Mouse (Mus musculus): ENCODE measurements at regions not wholly inside any gene's neighbourhood (a gene's known extent, or its start where the extent isn't known, plus 50 kb on each side); places are given as distances from the start of the nearest gene placed in this dataset.

DNA sequence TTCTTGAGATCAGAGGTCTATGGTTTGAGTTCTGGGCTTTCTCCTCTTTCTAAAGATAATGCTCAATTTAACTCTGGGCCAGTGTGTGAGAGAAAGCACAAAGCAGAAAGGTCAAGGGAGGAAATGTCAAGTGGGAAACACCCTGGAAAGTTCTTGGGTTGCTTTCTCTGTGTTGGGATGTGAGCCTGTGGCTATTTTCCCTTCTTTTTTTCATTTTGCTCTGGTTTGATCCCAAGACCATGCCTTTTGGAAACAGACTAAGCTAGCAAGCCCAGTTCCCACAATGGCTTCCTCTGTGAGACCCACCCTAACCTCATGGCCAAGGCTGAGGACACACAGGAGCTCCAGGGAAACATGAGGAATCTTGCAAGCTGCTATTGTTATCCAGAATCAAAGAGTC, 216.4 kb upstream of the F930015N05Rik start:
- intact Hi-C loops (cut with DNase I), result no loop called here

GRCm38 (mm10) chr11:64655162-64655561, 218.7 kb upstream of the F930015N05Rik start:
- intact Hi-C loops (cut with DNase I), result no loop called here

- intact Hi-C loops (cut with DNase I), result no loop called here
Observed at GRCm38 (mm10) chr11:64663166-64663565, 226.7 kb upstream of the F930015N05Rik start.

DNA sequence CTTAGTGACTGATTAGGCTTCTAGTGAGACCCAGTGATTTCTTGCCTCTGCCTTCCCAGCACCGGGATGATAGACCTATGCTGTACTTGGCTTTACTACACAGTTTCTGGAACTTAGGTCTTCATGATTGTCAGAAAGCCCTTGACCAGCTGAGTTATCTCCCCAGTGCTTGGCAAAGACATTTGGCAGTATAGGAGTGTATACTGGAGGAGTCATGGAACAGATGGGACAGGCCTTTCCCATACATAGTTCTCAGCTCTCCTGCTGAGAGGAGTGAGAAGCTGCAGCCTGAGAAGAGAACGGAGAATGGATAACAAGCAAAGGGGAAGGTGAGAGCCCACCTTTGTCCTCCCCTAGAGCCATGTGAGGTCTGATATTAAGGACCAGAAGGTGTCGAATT, 230.6 kb upstream of the F930015N05Rik start:
- intact Hi-C loops (cut with DNase I), result no loop called here

GRCm38 (mm10) chr11:64667521-64667920, 231.1 kb upstream of the F930015N05Rik start:
- intact Hi-C loops (cut with DNase I), result no loop called here

DNA sequence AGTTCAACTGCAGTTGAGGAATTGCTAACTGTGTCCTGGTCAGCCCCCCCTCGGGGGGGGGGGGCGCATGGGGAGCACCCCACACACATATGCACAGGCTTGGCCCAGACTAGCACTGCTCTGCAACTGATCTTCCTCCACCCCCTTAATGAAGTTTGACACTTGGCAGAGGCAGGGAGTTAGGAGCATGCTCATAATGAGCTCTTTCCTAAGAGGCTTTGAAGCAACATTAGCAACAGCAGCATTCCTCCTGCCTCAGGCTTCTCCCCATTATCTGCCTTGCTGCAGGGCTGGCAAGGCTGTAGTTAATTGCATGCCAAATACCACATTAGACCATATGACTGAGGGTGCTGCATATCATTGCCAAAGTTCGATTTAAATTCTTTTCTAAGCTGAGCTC, 235.4 kb upstream of the F930015N05Rik start:
- intact Hi-C loops (cut with DNase I), result no loop called here

GRCm38 (mm10) chr11:64673546-64673945, 237.1 kb upstream of the F930015N05Rik start:
- intact Hi-C loops (cut with DNase I), result no loop called here

- intact Hi-C loops (cut with DNase I), result no loop called here
Observed at GRCm38 (mm10) chr11:64703776-64704175, 267.3 kb upstream of the F930015N05Rik start.

DNA sequence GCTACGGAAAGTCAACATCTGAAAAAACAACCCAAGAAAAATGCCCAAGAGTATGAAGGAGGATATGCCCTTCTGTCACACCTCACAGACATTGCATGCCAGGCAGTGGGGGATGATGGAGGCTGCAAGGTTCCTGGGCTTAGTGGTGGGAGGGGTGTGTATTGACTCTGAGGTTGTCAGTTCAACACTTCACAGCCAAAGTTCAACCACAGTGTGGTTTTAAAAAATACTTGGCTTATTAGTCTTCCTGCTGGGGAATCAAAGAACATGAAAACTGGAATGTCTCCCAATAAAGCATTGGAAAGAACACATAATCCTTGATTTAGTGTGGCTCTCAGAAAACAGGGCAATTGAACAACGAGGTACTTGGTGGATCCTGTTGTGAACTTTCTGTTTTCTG, 267.0 kb upstream of the Elac2 start:
- intact Hi-C loops (cut with DNase I), result loop anchor here (10.0 kb wide), 1 partner anchor 1307 kb away; no protein-coding TSS in a partner anchor

DNA sequence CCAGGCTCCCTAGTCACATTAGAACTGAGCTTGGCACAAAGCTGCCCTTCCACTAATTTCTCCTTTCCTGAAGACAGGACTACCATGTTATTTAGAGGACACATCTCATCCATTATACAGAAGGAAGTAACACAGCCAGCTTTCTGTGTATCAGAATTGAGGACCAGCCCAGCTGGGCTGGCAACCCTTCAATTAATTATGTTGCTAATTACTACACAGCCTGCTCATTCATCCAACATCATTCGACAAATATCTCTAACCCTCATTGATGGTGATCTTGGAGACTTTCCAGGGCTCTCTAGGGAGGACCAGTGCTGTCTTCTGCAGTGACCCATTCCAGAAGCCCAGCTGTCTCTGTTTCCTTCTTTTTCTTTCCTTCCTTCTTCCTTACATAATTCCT, 263.7 kb upstream of the Elac2 start:
- intact Hi-C loops (cut with DNase I), result loop anchor here (5.0 to 10.0 kb wide), 2 partner anchors 273 to 1310 kb away; no protein-coding TSS in a partner anchor

DNA sequence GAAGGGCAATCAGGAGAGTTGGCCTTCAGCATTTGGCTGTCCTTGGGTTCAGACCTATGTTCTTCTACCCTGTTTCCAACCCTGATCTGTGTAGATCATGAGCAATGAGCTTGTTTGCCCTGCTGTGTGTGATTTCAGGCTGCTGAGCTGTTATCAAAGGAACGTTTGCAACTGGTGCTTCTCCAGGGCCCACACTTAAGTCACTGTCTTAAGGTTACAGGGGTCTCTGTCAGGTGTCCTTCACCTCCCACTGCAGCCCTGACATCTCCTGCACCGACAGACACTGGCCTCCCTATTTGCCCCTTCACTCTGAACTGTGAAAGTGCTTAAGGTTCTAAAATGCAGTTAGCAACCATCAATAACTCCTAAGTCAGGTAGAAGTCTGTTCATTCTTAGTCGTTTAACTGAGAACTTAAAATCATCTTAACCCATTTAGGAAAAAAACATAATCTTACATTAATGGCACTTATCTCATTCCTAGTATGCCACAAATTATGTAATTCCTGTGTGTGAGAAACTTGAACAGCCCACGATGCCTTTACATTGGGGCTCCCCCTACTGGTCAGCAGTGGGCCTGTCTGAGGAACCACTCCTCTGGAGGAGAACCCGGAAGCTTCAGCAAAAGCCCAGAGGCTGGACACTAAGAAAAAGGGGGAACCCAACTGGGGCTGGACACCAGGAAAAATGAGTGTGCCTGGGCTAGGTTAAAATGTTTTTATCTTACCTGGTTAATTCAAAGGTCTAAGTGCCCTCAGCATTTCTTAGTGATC, 260.3 kb upstream of the Elac2 start:
- intact Hi-C loops (cut with DNase I), result loop anchor here (5.0 to 10.0 kb wide), 2 partner anchors 276 to 1314 kb away; no protein-coding TSS in a partner anchor

DNA sequence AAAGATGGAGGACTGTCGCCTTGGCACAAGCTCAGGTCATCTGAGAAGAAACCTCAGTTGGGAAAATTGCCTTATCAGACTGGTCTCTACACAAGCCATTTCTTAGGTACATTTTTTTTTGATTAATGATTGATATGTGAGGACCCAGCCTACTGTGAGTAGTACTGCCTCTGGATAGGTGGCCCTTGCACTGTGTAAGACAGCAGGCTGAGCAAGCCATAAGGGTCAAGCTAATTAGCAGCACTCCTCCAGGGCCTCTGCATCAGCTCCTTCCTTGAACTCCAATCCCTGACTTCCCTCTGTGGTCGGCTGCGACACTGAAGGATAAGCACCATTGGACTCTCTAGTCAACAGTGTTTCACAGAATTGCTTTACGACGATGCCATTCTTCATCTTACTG, 252.6 kb upstream of the Elac2 start:
- intact Hi-C loops (cut with DNase I), result no loop called here

DNA sequence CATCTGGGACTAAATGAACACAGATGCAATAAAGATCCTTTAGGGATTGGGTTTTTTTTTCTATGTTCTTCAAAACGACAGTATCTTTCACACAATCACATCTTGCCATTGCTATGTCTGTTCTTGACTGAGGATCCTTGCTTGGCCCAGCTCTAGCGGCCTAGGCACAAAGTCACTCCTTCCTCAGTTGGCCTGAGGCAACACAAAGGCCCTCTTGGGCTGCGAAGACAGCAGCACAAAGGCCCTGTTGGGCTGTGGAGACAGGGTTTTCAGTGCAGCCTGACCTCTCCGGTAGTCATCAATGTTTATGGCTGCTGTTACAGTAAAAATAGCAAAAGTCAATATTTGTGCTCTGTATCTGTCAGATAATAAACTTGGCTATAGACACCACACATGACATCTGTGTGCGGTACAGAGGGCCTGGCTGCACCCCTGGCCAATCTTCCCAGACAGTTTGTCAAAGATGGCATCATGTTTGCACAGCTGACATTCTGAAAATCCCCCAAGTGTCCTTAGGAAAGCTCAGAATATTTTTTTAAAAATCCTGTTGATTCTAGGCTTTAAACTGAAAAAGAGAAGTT, 250.9 kb upstream of the Elac2 start:
- intact Hi-C loops (cut with DNase I), result no loop called here

DNA sequence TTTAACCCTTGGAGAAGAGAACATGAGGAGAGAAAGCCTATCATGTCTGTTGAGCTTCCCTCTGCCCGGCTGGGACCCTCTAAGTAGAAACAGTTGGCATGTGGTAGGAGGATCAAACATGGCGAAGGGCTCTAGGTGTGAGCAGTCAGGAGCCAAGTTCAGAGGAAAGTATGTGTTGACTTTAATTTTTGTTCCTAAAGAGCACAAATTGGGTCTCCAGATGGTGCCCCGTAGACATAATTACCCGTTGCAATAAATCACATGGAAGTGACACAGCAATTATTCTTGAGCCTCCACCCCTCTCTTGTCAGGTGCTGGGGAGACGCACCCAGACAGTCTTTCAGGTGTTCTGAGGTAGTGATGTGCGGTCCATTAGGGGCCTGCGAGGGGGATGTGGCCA, 239.9 kb upstream of the Elac2 start:
- intact Hi-C loops (cut with DNase I), result no loop called here

DNA sequence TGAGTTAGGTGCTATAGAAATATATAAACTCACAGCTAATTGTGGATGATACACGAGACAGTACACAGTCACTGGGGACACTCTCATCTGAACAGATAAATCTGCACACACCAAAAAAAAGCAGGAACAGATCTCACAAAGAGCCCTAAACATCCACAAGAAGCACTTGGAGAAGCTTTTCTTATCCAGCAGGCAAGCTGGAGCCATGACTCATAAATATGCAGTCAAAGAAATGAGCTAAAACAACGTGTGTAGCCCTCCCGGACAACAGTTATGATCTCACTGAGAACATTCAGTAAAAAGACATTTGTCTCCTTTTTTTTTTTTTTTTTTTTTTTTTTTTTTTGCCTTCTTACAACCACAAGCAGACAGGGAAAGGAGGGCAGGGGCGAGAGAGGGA, 235.1 kb upstream of the Elac2 start:
- intact Hi-C loops (cut with DNase I), result no loop called here

DNA sequence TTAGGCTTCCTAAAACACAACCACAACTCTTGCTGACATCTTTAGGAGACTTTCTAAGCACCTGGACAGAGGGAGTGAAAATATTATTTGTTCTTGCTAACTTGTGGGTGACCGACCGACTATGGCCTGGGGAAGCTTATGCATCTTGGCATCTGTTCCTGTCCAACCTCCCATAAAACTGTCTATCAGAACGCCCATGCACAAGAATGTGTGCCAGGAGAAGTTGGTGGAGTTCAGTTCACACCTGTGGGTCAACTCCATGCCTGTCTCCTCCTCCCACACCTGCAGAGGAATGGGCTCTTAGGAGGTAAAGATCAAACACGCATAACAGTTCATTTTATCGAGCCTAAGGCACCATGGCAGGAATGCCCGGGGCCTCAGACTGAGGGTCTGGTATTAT, 232.7 kb upstream of the Elac2 start:
- intact Hi-C loops (cut with DNase I), result no loop called here

- intact Hi-C loops (cut with DNase I), result loop anchor here (5.0 kb wide), 1 partner anchor 217 kb away; no protein-coding TSS in a partner anchor
Observed at GRCm38 (mm10) chr11:64749976-64750375, 228.9 kb upstream of the Elac2 start.

DNA sequence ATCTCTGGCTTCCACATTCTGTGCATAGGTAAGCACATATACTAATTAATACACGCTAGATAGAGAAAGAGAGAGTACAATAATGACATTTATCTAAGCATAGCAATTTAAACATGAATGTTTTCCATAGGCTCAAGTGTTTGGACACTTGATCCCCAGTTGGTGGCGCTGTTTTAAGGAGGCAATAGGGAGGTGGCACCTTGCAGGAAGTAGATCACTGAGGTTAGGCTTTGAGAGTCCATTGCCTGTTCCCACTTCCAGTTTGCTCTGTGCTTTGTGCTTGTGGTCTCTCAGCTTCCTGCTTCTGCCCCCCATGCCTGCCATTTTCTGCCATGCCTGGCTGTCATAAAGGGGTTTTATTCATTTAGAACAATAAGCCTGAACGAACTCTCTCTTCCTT, 226.5 kb upstream of the Elac2 start:
- intact Hi-C loops (cut with DNase I), result loop anchor here (5.0 kb wide), 1 partner anchor 215 kb away; no protein-coding TSS in a partner anchor

DNA sequence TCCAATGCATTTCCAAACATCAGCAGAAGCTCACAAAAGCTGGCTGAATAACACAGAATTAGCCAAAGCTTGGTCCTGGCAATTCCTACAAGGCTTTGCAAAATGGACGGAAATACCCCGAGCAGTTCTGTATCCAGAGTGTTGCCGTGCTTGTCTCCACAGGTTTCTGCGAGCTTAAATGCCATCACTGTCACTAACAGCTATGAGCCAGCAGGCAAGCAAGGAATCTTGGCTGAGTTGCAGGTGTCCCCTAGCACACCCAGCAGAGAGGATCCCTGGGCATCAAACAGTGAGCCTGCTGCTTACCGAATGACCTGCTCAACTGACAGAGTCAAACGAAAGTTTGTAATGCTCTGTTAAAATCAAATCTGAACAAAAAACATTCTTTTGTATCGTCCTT, 226.0 kb upstream of the Elac2 start:
- intact Hi-C loops (cut with DNase I), result loop anchor here (5.0 kb wide), 1 partner anchor 214 kb away; no protein-coding TSS in a partner anchor

GRCm38 (mm10) chr11:64754076-64754475, 224.8 kb upstream of the Elac2 start:
- intact Hi-C loops (cut with DNase I), result loop anchor here (5.0 kb wide), 1 partner anchor 213 kb away; no protein-coding TSS in a partner anchor

DNA sequence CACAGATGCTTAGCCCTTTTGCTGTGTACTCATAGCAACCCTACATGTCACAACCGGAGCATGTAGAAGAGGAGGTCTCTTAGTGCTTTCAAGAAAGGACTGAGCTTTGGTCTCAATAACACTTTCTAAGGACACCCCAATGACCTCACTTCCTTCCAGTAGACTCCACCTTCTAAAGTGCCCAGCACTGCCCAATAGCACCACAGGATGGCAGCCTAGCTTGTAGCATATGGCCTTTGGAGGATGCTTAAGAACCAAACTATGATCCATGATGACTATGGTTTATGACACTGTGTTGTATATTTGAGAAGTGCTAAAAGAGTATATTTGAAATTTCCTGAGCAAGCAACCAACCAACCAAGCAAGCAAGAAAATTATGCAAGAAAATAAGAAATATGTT, 223.3 kb upstream of the Elac2 start:
- intact Hi-C loops (cut with DNase I), result no loop called here

GRCm38 (mm10) chr11:64760626-64761025, 218.2 kb upstream of the Elac2 start:
- intact Hi-C loops (cut with DNase I), result no loop called here

- intact Hi-C loops (cut with DNase I), result no loop called here
Observed at GRCm38 (mm10) chr11:64762755-64763154, 216.1 kb upstream of the Elac2 start.
